Comparison of ENCODE assay signal across 9 mouse cellular contexts in the genomic region with DNA sequence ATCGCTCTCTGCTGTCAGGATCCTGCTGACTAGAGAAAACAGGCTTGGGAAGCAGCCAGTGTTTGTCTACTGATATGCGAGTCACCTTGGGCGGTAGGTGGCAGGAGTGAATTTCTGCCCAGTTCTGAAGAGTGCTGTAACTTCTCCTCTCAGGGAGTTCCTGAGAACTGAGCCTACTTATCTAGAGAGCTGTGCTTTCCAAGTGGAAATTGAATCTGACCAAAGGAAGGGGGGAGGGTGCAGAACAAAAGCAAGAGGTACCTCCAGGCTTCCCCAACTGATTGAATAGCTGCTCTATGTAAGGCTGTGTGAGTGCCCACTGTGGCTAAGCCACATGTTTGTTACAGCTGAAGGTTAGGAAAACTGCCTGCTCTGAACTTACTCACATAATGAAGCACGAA.
DNase-seq lines count a peak whose midpoint lies in the region; ATAC-seq and TF ChIP-seq lines count a peak whose summit lies in the region.
"Had no signal": no experiment of that assay in that cellular context is flagged by ENCODE, and none has a peak within 500 bp of the region (broad histone marks: within the 10 kb centered on the region; RNA-seq: fewer than 3 reads in every experiment).

No protein-coding gene starts in this region.

- no peak overlapping the region for H3K9ac ChIP-seq in kidney, embryonic 16.5 days (replicated peaks; ENCODE audit: low read length)
- no peak overlapping the region for H3K9ac ChIP-seq in embryonic facial prominence, embryonic 12.5 days
- no peak overlapping the region for H3K9ac ChIP-seq in midbrain, embryonic 16.5 days (ENCODE audit: low read depth, low read length)

- H3K27me3 ChIP-seq in kidney, embryonic 16.5 days (ENCODE audit: insufficient read depth, low read length): no peaks in the 10 kb centered on the region
- H3K27me3 ChIP-seq in embryonic facial prominence, embryonic 12.5 days: no peaks in the 10 kb centered on the region
- no peaks in the 10 kb centered on the region for H3K27me3 ChIP-seq in midbrain, embryonic 16.5 days (ENCODE audit: control insufficient read depth, insufficient read depth, low read depth, low read length)

- 60% methylated on average over 4 of the region's 4 CpGs for WGBS in kidney, embryonic 16.5 days
- WGBS in embryonic facial prominence, embryonic 12.5 days: 36% methylated on average over 4 of the region's 4 CpGs
- WGBS in midbrain, embryonic 16.5 days: 15% methylated on average over 4 of the region's 4 CpGs

- H3K4me1 ChIP-seq in kidney, embryonic 16.5 days (ENCODE audit: insufficient read depth, low read length): no peaks in the 10 kb centered on the region
- peaks cover 24% of the 10 kb centered on the region for H3K4me1 ChIP-seq in embryonic facial prominence, embryonic 12.5 days
- H3K4me1 ChIP-seq in midbrain, embryonic 16.5 days (ENCODE audit: control insufficient read depth, insufficient read depth, low read length): no peaks in the 10 kb centered on the region; the same call in 1 of the 2 replicates

- no peak overlapping the region for H3K27ac ChIP-seq in kidney, embryonic 16.5 days (ENCODE audit: low read length)
- H3K27ac ChIP-seq in embryonic facial prominence, embryonic 12.5 days: no peak overlapping the region; the same call in 1 of the 2 replicates
- no peak overlapping the region for H3K27ac ChIP-seq in midbrain, embryonic 16.5 days (ENCODE audit: low read length)
- H3K27ac ChIP-seq in left cerebral cortex, adult 2 months: no peak overlapping the region

- peak; percentile 51; the same call in 1 of the 2 replicates for ATAC-seq in kidney, embryonic 16.5 days (ENCODE audit: low FRiP score, low TSS enrichment)
- ATAC-seq in embryonic facial prominence, embryonic 12.5 days (ENCODE audit: insufficient number of reproducible peaks, insufficient read depth, low FRiP score, low TSS enrichment): 0 out of 2 replicates have a peak, but pooled peaks have one; percentile 52
- peak; percentile 64 for ATAC-seq in midbrain, embryonic 16.5 days

- H3K36me3 ChIP-seq in kidney, embryonic 16.5 days (ENCODE audit: insufficient read depth, low read length): no peaks in the 10 kb centered on the region
- no peaks in the 10 kb centered on the region for H3K36me3 ChIP-seq in embryonic facial prominence, embryonic 12.5 days
- H3K36me3 ChIP-seq in midbrain, embryonic 16.5 days (ENCODE audit: control insufficient read depth, insufficient read depth, low read length): no peaks in the 10 kb centered on the region

- DNase-seq in kidney, postnatal 4 days: no peak
- DNase-seq in kidney, postnatal 10 days: peak; percentile 12
- no peak for DNase-seq in left cerebral cortex, adult 2 months (ENCODE audit: extremely low spot score in 1 of 2, low spot score in 2 of 2)
- no peak for DNase-seq in natural killer cell, adult 2 months (ENCODE audit: low spot score in 2 of 2)
- no peak for DNase-seq in left cerebral cortex, postnatal 36 days (ENCODE audit: low spot score in 2 of 2)

- H3K4me2 ChIP-seq in kidney, embryonic 16.5 days (replicated peaks; ENCODE audit: low read depth, low read length): no peak overlapping the region
- H3K4me2 ChIP-seq in embryonic facial prominence, embryonic 12.5 days (replicated peaks): no peak overlapping the region
- no peak overlapping the region for H3K4me2 ChIP-seq in midbrain, embryonic 16.5 days (ENCODE audit: low read length)

- no peak for TF ChIP-seq CTCF in left cerebral cortex, adult 2 months (IDR thresholded peaks at IDR 0.05)

- H3K9me3 ChIP-seq in kidney, embryonic 16.5 days (ENCODE audit: low read length): no peaks in the 10 kb centered on the region
- no peaks in the 10 kb centered on the region for H3K9me3 ChIP-seq in embryonic facial prominence, embryonic 12.5 days
- no peaks in the 10 kb centered on the region for H3K9me3 ChIP-seq in midbrain, embryonic 16.5 days (replicated peaks; ENCODE audit: control insufficient read depth, low read length, poor library complexity, severe bottlenecking)

- intact Hi-C loops in left cerebral cortex, adult 2 months (cut with DNase I): no loop called here
- intact Hi-C loops in left cerebral cortex, postnatal 36 days (cut with DNase I): no loop called here

- no peak overlapping the region for H3K4me3 ChIP-seq in kidney, embryonic 16.5 days (ENCODE audit: low read length)
- H3K4me3 ChIP-seq in embryonic facial prominence, embryonic 12.5 days: no peak overlapping the region
- no peak overlapping the region for H3K4me3 ChIP-seq in midbrain, embryonic 16.5 days (ENCODE audit: low read depth, low read length)
- no peak overlapping the region for H3K4me3 ChIP-seq in left cerebral cortex, adult 2 months
- H3K4me3 ChIP-seq: myocyte had no signal
